Mouse (Mus musculus): ENCODE measurements around the gene Gar1. TPM values are rescaled to one million over a fixed set of nuclear protein-coding genes. Genes with fewer than 3 reads are reported as not detected.

Gar1 gene
- total RNA-seq, 2 experiments from 2014 or later: 38.8 to 48.7 TPM

GRCm38 (mm10) chr3:129820847-129821246 lies 10.3 kb downstream of the Gar1 start:
- no peak for DNase-seq (ENCODE audit: low spot score in 2 of 2)

DNA sequence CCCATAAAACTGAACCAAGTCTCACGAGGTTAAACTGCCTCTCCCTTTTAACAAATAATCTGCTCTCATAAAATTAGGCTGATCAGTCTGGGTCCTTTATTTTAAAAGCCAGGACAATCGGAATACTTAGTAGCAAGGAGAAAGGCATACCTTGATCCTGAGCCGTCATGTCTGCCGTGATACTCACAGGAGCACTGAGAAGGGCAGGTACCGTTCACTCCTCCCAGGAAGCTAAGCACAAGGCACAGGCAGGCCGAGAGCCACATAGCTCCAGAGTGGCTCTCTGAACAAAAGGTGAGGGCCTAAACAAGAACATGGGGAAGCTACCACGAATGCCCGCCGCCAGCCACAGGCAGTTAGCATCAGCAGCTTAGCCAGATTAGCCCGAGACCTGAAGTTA lies 27.4 kb downstream of the Gar1 start, which contains the start of gene Lrit3:
TSS of gene Lrit3 (minus strand) at position 266 of the 400 bp plus-strand sequence.
- DNase-seq (ENCODE audit: low spot score in 2 of 2): no peak

GRCm38 (mm10) chr3:129799011-129799410 lies 32.2 kb downstream of the Gar1 start:
- DNase-seq (ENCODE audit: low spot score in 2 of 2): no peak

GRCm38 (mm10) chr3:129798551-129798950 lies 32.6 kb downstream of the Gar1 start:
- DNase-seq (ENCODE audit: low spot score in 2 of 2): no peak

DNA sequence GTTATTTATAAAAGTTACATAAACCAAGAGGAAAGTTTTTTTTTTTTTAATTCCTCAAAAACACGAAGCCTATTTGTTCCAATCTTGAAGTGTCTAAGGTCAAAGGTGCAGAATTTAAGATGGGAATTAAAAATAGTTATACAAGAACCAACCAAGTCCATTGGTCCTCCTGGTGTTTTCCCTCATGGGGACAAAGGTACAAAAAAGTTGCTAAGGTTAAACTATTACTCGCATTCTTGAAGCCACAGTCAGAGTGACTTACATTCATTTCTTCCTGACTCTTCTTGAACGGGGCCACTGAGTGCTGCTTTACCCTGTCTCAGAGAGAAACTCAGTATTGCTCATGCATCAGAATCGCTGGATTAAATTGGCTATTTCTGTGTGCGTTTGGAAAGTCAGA lies 33.9 kb downstream of the Gar1 start:
- DNase-seq (ENCODE audit: low spot score in 2 of 2): no peak

GRCm38 (mm10) chr3:129793801-129794200 lies 37.4 kb downstream of the Gar1 start:
- DNase-seq (ENCODE audit: low spot score in 2 of 2): no peak

DNA sequence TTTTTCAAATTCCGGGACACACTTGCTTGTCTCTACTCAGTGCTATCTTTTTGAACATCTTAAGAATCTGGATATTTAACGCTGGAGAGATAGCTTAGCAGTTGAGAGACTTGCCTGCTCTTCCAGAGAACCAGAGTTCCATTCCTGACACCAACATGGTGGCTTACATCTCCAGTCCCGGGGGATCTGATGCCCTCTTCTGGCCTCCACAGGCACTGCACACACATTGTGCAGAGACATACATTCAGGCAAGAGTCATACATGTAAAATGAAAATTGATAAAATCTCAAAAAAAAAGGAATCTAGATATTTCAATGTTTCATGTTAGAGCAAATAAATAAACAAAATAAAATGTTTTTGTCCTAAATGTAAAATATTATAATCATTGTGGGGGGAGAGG lies 48.5 kb downstream of the Gar1 start:
- no peak for DNase-seq (ENCODE audit: low spot score in 2 of 2)

- no peak for DNase-seq (ENCODE audit: low spot score in 2 of 2)
These were observed 49.8 kb downstream of the Gar1 start for GRCm38 (mm10) chr3:129781435-129781834.

Other genes with a start within 250 kb of the Gar1 start
- gene Egf, start 76.1 kb downstream of the Gar1 start, total RNA-seq (2021): 10 to 100 TPM; 15.5 to 19.1 TPM
- gene Lrit3, start 27.4 kb downstream of the Gar1 start, total RNA-seq (2021): not detected
- under 1 TPM; 0.13 to 0.96 TPM for gene Rrh, start 8.8 kb downstream of the Gar1 start, total RNA-seq (2021)
- gene Cfi, start 4.5 kb upstream of the Gar1 start, total RNA-seq (2021): under 1 TPM; 0.12 to 0.75 TPM
- 10 to 100 TPM; 19.0 to 19.4 TPM for gene Pla2g12a, start 47.2 kb upstream of the Gar1 start, total RNA-seq (2021)
- 10 to 100 TPM in 1 of 2 experiments, 1 to 10 TPM in 1; 8.3 to 11.4 TPM for gene Casp6, start 70.0 kb upstream of the Gar1 start, total RNA-seq (2021)
- gene Mcub, start 138.8 kb upstream of the Gar1 start, total RNA-seq (2021): 1 to 10 TPM; 1.1 to 1.4 TPM
- 10 to 100 TPM; 49.7 to 51.5 TPM for gene Sec24b, start 230.2 kb upstream of the Gar1 start, total RNA-seq (2021)

Measured in gastrocnemius, postnatal 4 days (tissue).